Mouse (Mus musculus) liver, adult 2 months (tissue): Measurements from ENCODE around the gene Neurog2.

Experiments used
- CTCF ChIP-seq: fragments of 200-500 bp; IDR thresholded peaks from 2 replicates; pipeline ENCODE4 v1.5.1; 2011; ENCODE audit warnings: low read depth, low read length, control low read depth
- POLR2A ChIP-seq: fragments of 200-500 bp; IDR thresholded peaks from 2 replicates; pipeline ENCODE4 v1.6.1; 2011; ENCODE audit warnings: low read length, control low read depth; ENCODE audit not compliant: insufficient read depth; ENCODE audit errors: extremely low read depth

DNA sequence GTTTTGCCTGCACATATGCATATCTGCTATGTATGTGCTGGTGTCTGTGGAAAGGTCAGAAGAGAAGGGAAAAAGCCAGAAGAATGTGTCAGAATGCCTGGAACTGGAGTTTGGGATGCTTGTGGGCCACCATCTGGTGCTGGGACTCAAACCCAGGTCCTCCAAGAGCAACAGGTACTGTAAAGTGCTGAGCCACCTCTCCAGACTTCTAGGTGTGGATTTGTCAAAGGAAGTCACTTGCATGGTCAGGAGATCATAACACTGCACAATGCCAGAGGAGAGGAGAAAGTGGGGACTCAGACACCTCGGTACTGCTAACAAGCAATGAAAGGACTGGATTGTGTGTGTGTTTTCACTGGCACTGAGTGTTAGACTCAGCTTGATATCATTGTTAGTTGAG is 2.7 kb upstream of the Neurog2 start:
- TF ChIP-seq CTCF (no peak), POLR2A (no peak)
